29 mouse cellular contexts compared by ENCODE assay signal in the genomic region with DNA sequence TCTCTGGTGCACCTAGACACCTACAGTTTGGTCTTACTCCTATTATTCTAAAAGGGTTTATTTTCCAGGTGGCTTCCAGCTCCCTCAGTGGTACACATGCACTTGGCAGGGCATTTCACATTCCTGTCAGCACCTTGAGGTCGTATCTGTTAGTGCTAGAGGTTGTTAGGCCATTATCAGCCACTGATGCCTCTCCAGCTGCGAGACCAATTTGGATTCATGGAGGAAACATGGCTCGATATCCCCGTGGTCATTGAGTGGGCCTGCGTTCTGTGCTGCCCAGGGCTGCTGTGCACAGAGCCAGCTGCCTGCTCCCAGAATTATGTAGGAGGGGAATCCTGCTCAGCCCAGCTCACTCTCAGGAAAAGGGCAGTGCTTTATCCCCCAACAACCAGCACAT.
DNase-seq lines count a peak whose midpoint lies in the region; ATAC-seq and TF ChIP-seq lines count a peak whose summit lies in the region.
"Had no signal": no experiment of that assay in that cellular context is flagged by ENCODE, and none has a peak within 500 bp of the region (broad histone marks: within the 10 kb centered on the region; RNA-seq: fewer than 3 reads in every experiment).

No protein-coding gene starts in this region.

- ATAC-seq in midbrain, embryonic 14.5 days (ENCODE audit: low FRiP score, low TSS enrichment): no peak
- ATAC-seq in midbrain, postnatal 0 days (ENCODE audit: low FRiP score): no peak
- peak; percentile 80 for ATAC-seq in heart, embryonic 14.5 days (ENCODE audit: insufficient number of reproducible peaks, insufficient read depth, low FRiP score, low read depth)
- ATAC-seq: CD4-positive, CD25-positive, alpha-beta regulatory T cell, adult 4 months; forebrain, embryonic 15.5 days; hindbrain, embryonic 16.5 days; midbrain, embryonic 15.5 days had no signal

- no peak overlapping the region for H3K9ac ChIP-seq in midbrain, embryonic 14.5 days (replicated peaks; ENCODE audit: low read length)
- H3K9ac ChIP-seq in midbrain, postnatal 0 days (replicated peaks; ENCODE audit: low read length, poor library complexity, severe bottlenecking): no peak overlapping the region
- no peak overlapping the region for H3K9ac ChIP-seq in heart, embryonic 14.5 days (ENCODE audit: low read length)
- H3K9ac ChIP-seq: embryonic facial prominence, embryonic 13.5 days; forebrain, embryonic 15.5 days; liver, embryonic 14.5 days; lung, embryonic 14.5 days; midbrain, embryonic 15.5 days; neural tube, embryonic 13.5 days; stomach, embryonic 15.5 days had no signal

- H3K36me3 ChIP-seq in midbrain, embryonic 14.5 days (ENCODE audit: control insufficient read depth, insufficient read depth, low read length): no peaks in the 10 kb centered on the region
- H3K36me3 ChIP-seq in midbrain, postnatal 0 days (ENCODE audit: insufficient read depth, low read length): no peaks in the 10 kb centered on the region
- H3K36me3 ChIP-seq in heart, embryonic 14.5 days (ENCODE audit: control insufficient read depth, insufficient read depth, low read length): no peaks in the 10 kb centered on the region
- H3K36me3 ChIP-seq: embryonic facial prominence, embryonic 13.5 days; forebrain, embryonic 10.5 days; forebrain, embryonic 15.5 days; hindbrain, embryonic 10.5 days; midbrain, embryonic 15.5 days; neural tube, embryonic 13.5 days; stomach, embryonic 15.5 days had no signal

- WGBS in midbrain, embryonic 14.5 days: 63% methylated on average over 5 of the region's 5 CpGs
- 74% methylated on average over 5 of the region's 5 CpGs for WGBS in midbrain, postnatal 0 days
- 23% methylated on average over 5 of the region's 5 CpGs for WGBS in heart, embryonic 14.5 days

- DNase-seq in midbrain, embryonic 14.5 days: peak; percentile 7
- DNase-seq in midbrain, postnatal 0 days (ENCODE audit: low spot score): no peak
- peak; percentile 1 to 20 for DNase-seq in heart, postnatal 14 days
- no peak for DNase-seq in cerebellum, postnatal 25 days
- no peak for DNase-seq in spleen, postnatal 36 days (ENCODE audit: low spot score in 2 of 2)
- no peak for DNase-seq in right cerebral cortex, adult 18-20 months
- DNase-seq: adrenal gland, postnatal 14 days; cerebellum, adult 11-12 months; cerebellum, adult 9-11 months; gastrocnemius, adult 2 months; gastrocnemius, postnatal 36 days; kidney, adult 2 months; kidney, postnatal 4 days; liver; lung, embryonic 14.5 days; lung, postnatal 14 days; right cerebral cortex, postnatal 14 days had no signal

- intact Hi-C loops in heart, postnatal 14 days (cut with DNase I): no loop called here

- H3K27ac ChIP-seq in midbrain, embryonic 14.5 days (replicated peaks; ENCODE audit: low read depth, low read length): no peak overlapping the region
- H3K27ac ChIP-seq in midbrain, postnatal 0 days (ENCODE audit: low read depth, low read length): no peak overlapping the region
- H3K27ac ChIP-seq in heart, embryonic 14.5 days (replicated peaks in 1 of 2; ENCODE audit: control insufficient read depth in 1 of 2, insufficient read depth in 1 of 2, low read depth in 2 of 2, low read length in 2 of 2): peak overlapping the region; percentile 56 to 67; a peak in 2 of 4 replicates
- H3K27ac ChIP-seq: embryonic facial prominence, embryonic 13.5 days; forebrain, embryonic 10.5 days; forebrain, embryonic 15.5 days; gastrocnemius, adult 2 months; hindbrain, embryonic 10.5 days; liver, embryonic 14.5 days; midbrain, embryonic 15.5 days; neural tube, embryonic 13.5 days; stomach, embryonic 15.5 days had no signal

- no peak for TF ChIP-seq CTCF in midbrain, postnatal 0 days (IDR thresholded peaks at IDR 0.05)

- H3K4me1 ChIP-seq in midbrain, embryonic 14.5 days (ENCODE audit: control insufficient read depth, insufficient read depth, low read length): peaks cover 8% of the 10 kb centered on the region
- H3K4me1 ChIP-seq in midbrain, postnatal 0 days (ENCODE audit: insufficient read depth, low read length): no peaks in the 10 kb centered on the region
- peaks cover 6 to 17% of the 10 kb centered on the region in 2 experiments for H3K4me1 ChIP-seq in heart, embryonic 14.5 days (ENCODE audit: control insufficient read depth in 2 of 2, insufficient read depth in 2 of 2, low read length in 2 of 2)
- H3K4me1 ChIP-seq: forebrain, embryonic 10.5 days; stomach, embryonic 15.5 days had no signal

- no peaks in the 10 kb centered on the region for H3K9me3 ChIP-seq in midbrain, embryonic 14.5 days (ENCODE audit: control insufficient read depth, low read length)
- H3K9me3 ChIP-seq in midbrain, postnatal 0 days (ENCODE audit: low read length): no peaks in the 10 kb centered on the region
- no peaks in the 10 kb centered on the region for H3K9me3 ChIP-seq in heart, embryonic 14.5 days (ENCODE audit: control insufficient read depth, low read length)
- H3K9me3 ChIP-seq: forebrain, embryonic 10.5 days; forebrain, embryonic 15.5 days; hindbrain, embryonic 10.5 days; midbrain, embryonic 15.5 days; stomach, embryonic 15.5 days had no signal

- no peak overlapping the region for H3K4me2 ChIP-seq in midbrain, embryonic 14.5 days (ENCODE audit: low read length)
- no peak overlapping the region for H3K4me2 ChIP-seq in midbrain, postnatal 0 days (ENCODE audit: low read depth, low read length, poor library complexity, severe bottlenecking)
- H3K4me2 ChIP-seq in heart, embryonic 14.5 days (ENCODE audit: low read length): peak overlapping the region; percentile 29; the same call in 1 of the 2 replicates
- H3K4me2 ChIP-seq: embryonic facial prominence, embryonic 13.5 days; forebrain, embryonic 15.5 days; lung, embryonic 14.5 days; midbrain, embryonic 15.5 days; neural tube, embryonic 13.5 days; stomach, embryonic 15.5 days had no signal

- H3K4me3 ChIP-seq in midbrain, embryonic 14.5 days (replicated peaks; ENCODE audit: low read depth, low read length): no peak overlapping the region
- no peak overlapping the region for H3K4me3 ChIP-seq in midbrain, postnatal 0 days (ENCODE audit: low read depth, low read length)
- no peak overlapping the region for H3K4me3 ChIP-seq in heart, embryonic 14.5 days (ENCODE audit: control insufficient read depth in 1 of 2, insufficient read depth in 1 of 2, low read depth in 1 of 2, low read length in 2 of 2)
- H3K4me3 ChIP-seq: embryonic facial prominence, embryonic 13.5 days; forebrain, embryonic 10.5 days; forebrain, embryonic 15.5 days; gastrocnemius, adult 2 months; hindbrain, embryonic 10.5 days; midbrain, embryonic 15.5 days; myocyte; neural tube, embryonic 13.5 days; stomach, embryonic 15.5 days had no signal

- no peaks in the 10 kb centered on the region for H3K27me3 ChIP-seq in midbrain, embryonic 14.5 days (ENCODE audit: control insufficient read depth, insufficient read depth, low read length)
- 0 out of 2 replicates have a peak, but pooled peaks cover 2% of the 10 kb centered on the region for H3K27me3 ChIP-seq in midbrain, postnatal 0 days (ENCODE audit: insufficient read depth, low read length)
- no peaks in the 10 kb centered on the region for H3K27me3 ChIP-seq in heart, embryonic 14.5 days (ENCODE audit: control insufficient read depth, insufficient read depth, low read length)
- H3K27me3 ChIP-seq: embryonic facial prominence, embryonic 13.5 days; forebrain, embryonic 15.5 days; midbrain, embryonic 15.5 days; neural tube, embryonic 13.5 days; stomach, embryonic 15.5 days had no signal

Comparison
In these comparisons a context has a peak if more than half of its experiments do, and no peak if none do; other contexts are left out.
1. DNase-seq: peak in midbrain, embryonic 14.5 days (single experiment) and heart, postnatal 14 days (2 of 2); none in midbrain, postnatal 0 days (single experiment), cerebellum, postnatal 25 days (0 of 2), spleen, postnatal 36 days (0 of 2) and right cerebral cortex, adult 18-20 months (single experiment).
2. H3K27ac ChIP-seq: peak in heart, embryonic 14.5 days (2 of 2); none in midbrain, embryonic 14.5 days (single experiment) and midbrain, postnatal 0 days (single experiment).